Mouse (Mus musculus): ENCODE data around the gene Prph. TPM values are rescaled to one million over a fixed set of nuclear protein-coding genes. Genes with fewer than 3 reads are reported as not detected.

The Prph gene
- polyA plus RNA-seq, 1 experiment from 2014 or later, result 0.82 TPM

DNA sequence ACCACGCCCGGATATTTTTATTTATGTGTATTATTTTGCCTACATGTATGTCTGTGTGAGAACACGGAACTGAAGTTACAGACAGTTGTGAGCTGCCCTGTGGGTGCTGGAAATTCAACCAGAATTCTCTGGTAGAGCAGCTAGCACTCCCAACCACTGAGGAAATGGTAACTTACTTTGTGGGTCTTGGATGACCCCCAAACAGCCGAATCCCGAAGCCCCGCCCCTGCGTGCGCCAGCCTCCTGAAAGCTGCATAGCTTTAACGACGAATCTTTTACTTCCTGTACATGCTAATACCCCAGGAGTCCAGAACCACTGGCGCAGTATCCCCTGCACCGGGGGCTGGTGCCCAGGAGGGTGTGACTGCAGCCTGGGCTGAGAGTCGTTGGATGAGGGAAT, 29.6 kb upstream of the Prph start:
- H3K9me3 ChIP-seq (replicated peaks; ENCODE audit: low read length), result no peaks in the 10 kb centered on the region
- H3K4me3 ChIP-seq (replicated peaks; ENCODE audit: low read depth, low read length), result no peak overlapping the region
- WGBS, result 67% methylated on average over 13 of the region's 13 CpGs
- peaks cover 5% of the 10 kb centered on the region; the same call in 1 of the 2 replicates for H3K4me1 ChIP-seq (replicated peaks; ENCODE audit: insufficient read depth, low read length)
- H3K4me2 ChIP-seq (ENCODE audit: low read length), result no peak overlapping the region
- ATAC-seq (replicated peaks; ENCODE audit: low FRiP score, low read depth) (no peak), DNase-seq (ENCODE audit: low spot score) (no peak)
- no peak for TF ChIP-seq CTCF (IDR thresholded peaks at IDR 0.05; ENCODE audit: low read depth)
- no peaks in the 10 kb centered on the region for H3K36me3 ChIP-seq (ENCODE audit: insufficient read depth, low read length)
- no peaks in the 10 kb centered on the region for H3K27me3 ChIP-seq (ENCODE audit: insufficient read depth, low read length)
- H3K9ac ChIP-seq (ENCODE audit: low read depth, low read length), result no peak overlapping the region
- H3K27ac ChIP-seq, result no peak overlapping the region

DNA sequence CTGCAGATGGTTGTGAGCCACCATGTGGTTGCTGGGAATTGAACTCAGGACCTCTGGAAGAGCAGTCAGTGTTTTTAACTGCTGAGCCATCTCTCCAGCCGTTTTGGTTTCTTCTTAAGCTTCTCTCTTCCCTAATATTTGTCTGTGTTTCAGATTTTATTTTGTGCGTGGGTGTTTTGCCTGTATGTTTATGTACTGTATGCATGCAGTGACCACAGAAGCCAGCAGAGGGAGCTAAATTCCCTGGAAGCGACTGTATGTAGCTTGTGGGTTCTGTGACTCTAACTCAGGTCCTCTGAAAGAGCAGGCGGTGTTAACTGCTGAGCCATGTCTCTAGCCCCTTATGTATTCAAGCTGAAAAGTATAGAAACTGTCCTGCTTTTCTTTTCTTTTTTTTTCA, 28.7 kb upstream of the Prph start:
- Histone ChIP-seq H3K4me3 (replicated peaks; ENCODE audit: low read depth, low read length) (no peak overlapping the region), H3K9me3 (replicated peaks; ENCODE audit: low read length) (no peaks in the 10 kb centered on the region), H3K9ac (ENCODE audit: low read depth, low read length) (no peak overlapping the region), H3K4me2 (ENCODE audit: low read length) (no peak overlapping the region), H3K27me3 (ENCODE audit: insufficient read depth, low read length) (no peaks in the 10 kb centered on the region), H3K27ac (no peak overlapping the region), H3K36me3 (ENCODE audit: insufficient read depth, low read length) (no peaks in the 10 kb centered on the region), H3K4me1 (replicated peaks; ENCODE audit: insufficient read depth, low read length) (peaks cover 5% of the 10 kb centered on the region; the same call in 1 of the 2 replicates)
- no peak for ATAC-seq (replicated peaks; ENCODE audit: low FRiP score, low read depth)
- TF ChIP-seq CTCF (IDR thresholded peaks at IDR 0.05; ENCODE audit: low read depth), result peak; percentile 72
- no peak for DNase-seq (ENCODE audit: low spot score)
- WGBS, result 60% methylated on average over 4 of the region's 4 CpGs

DNA sequence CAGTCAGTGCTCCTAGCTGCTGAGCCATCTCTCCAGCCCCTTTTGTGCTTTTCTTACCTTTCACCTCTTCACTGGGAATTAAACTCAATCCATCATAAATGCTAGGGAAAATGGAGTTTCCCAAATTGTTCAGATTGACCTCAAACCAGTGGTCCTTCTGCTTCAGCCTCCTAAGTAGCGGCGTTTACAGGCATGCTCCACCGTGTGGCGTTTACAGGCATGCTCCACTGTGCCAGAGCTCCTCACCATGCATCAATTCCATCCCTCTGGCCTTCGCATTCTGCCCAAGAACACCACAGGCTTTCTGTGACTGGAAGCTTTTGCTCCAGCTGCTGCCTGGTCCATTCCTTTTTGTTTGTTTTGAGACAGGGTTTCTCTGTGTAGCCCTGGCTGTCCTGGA, 27.9 kb upstream of the Prph start:
- no peak for DNase-seq (ENCODE audit: low spot score)
- no peak for ATAC-seq (replicated peaks; ENCODE audit: low FRiP score, low read depth)
- H3K9ac ChIP-seq (ENCODE audit: low read depth, low read length), result no peak overlapping the region
- WGBS, result 68% methylated on average over 5 of the region's 5 CpGs
- no peaks in the 10 kb centered on the region for H3K27me3 ChIP-seq (ENCODE audit: insufficient read depth, low read length)
- H3K9me3 ChIP-seq (replicated peaks; ENCODE audit: low read length), result no peaks in the 10 kb centered on the region
- peaks cover 12% of the 10 kb centered on the region for H3K4me1 ChIP-seq (replicated peaks; ENCODE audit: insufficient read depth, low read length)
- no peaks in the 10 kb centered on the region for H3K36me3 ChIP-seq (ENCODE audit: insufficient read depth, low read length)
- no peak overlapping the region for H3K27ac ChIP-seq
- TF ChIP-seq CTCF (IDR thresholded peaks at IDR 0.05; ENCODE audit: low read depth), result peak; percentile 23; the same call in 1 of the 2 replicates
- no peak overlapping the region for H3K4me3 ChIP-seq (replicated peaks; ENCODE audit: low read depth, low read length)
- no peak overlapping the region for H3K4me2 ChIP-seq (ENCODE audit: low read length)

DNA sequence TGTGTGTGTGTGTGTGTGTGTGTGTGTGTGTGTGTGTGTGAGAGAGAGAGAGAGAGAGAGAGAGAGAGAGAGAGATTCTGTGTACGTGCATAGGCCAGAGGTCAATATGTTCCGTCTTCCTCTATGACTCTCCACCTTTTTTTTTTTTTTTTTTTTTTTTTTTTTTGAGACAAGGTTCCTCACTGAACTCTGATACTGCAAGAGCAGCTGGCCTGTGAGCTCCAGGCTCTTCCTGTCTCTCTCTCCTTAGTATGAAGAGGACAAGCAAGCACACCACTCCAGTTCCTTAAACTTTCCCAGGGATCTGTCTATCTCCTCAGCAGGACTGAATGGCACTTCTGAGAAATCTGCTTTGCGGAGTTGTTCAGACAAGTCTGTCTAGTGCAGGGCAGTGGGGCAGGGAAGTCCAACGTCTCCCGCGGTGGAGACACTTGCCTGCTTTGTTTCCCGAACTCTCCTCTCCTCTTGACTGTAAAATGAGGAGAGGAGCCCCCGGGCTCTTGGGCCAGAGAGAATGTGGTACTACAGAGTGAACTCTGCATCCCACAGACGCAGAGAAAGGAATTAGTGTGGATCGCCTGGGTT, 26.0 kb upstream of the Prph start:
- no peak for TF ChIP-seq CTCF (IDR thresholded peaks at IDR 0.05; ENCODE audit: low read depth)
- Histone ChIP-seq H3K4me1 (replicated peaks; ENCODE audit: insufficient read depth, low read length) (peaks cover 26% of the 10 kb centered on the region), H3K4me3 (replicated peaks; ENCODE audit: low read depth, low read length) (peak overlapping the region; percentile 60), H3K9me3 (replicated peaks; ENCODE audit: low read length) (no peaks in the 10 kb centered on the region), H3K27me3 (ENCODE audit: insufficient read depth, low read length) (no peaks in the 10 kb centered on the region), H3K4me2 (ENCODE audit: low read length) (peak overlapping the region; percentile 73), H3K36me3 (ENCODE audit: insufficient read depth, low read length) (no peaks in the 10 kb centered on the region), H3K9ac (ENCODE audit: low read depth, low read length) (peak overlapping the region; percentile 70), H3K27ac (peak overlapping the region; percentile 92)
- WGBS, result 6% methylated on average over 10 of the region's 10 CpGs
- no peak for ATAC-seq (replicated peaks; ENCODE audit: low FRiP score, low read depth)
- DNase-seq (ENCODE audit: low spot score), result no peak

DNA sequence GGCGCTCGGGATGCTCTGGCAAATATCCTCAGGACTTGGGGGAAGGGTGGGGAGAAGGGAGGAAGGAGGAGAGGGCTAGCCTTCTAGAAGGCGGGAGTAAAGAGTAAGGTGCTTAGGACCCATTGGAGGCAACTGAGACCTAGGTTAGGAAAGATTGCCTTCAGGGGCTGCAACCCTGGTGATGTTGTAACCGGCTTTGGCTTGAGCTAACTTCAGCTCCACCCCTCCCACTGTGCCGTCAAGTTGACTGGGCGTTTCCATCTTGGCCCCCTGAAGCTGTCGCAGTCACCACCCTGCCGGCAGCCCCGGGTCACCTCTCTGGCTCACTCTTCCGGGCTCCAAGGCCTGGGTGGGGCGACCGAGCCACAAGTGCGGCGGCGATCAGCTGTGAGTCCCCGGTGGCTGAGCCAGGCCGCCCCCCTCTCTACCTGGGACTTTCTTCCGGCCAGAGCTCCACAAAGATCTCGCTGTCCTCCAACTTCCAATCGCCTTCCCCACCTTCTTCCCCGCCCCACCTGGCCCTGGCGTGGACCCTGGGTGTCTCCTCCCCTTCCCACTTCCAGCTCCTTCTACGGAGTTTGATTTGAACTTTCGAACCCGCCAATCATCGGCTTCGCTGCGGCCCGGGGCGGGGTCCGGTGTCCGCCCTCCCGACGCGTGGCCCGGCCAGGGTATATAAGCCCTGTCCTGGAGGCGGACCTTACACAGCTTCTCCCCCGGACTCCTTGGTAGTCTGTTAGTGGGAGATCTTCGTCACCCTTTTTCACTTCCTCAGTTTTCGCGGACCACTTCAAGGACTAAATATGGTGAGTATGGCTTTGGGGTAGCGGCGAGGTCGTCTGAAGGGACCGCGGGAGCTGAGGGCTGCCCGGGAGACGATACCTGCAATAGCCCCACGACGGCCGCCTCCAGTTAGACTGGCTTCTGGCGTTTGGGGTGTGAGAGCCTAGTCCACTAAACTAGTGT, 25.1 kb upstream of the Prph start, which contains the start of gene Tuba1c:
Gene Tuba1c (plus strand): TSS at position 273 of the 966 bp plus-strand sequence.
- peak within 1 kb of the TSS; percentile 60 for H3K4me3 ChIP-seq (replicated peaks; ENCODE audit: low read depth, low read length)
- no peaks in the 10 kb centered on the region for H3K9me3 ChIP-seq (replicated peaks; ENCODE audit: low read length)
- H3K9ac ChIP-seq (ENCODE audit: low read depth, low read length), result peak within 1 kb of the TSS; percentile 70
- 0 out of 2 replicates have a peak, but pooled peaks have one; percentile 10 for TF ChIP-seq CTCF (IDR thresholded peaks at IDR 0.05; ENCODE audit: low read depth)
- under 1% methylated on average over 52 of the region's 52 CpGs for WGBS
- H3K27me3 ChIP-seq (ENCODE audit: insufficient read depth, low read length), result no peaks in the 10 kb centered on the region
- DNase-seq (ENCODE audit: low spot score), result peak; percentile 97
- peaks cover 26% of the 10 kb centered on the region for H3K4me1 ChIP-seq (replicated peaks; ENCODE audit: insufficient read depth, low read length)
- ATAC-seq (replicated peaks; ENCODE audit: low FRiP score, low read depth), result peak; percentile 91
- H3K27ac ChIP-seq, result peak within 1 kb of the TSS; percentile 92
- H3K4me2 ChIP-seq (ENCODE audit: low read length), result peak within 1 kb of the TSS; percentile 73
- peaks cover 5% of the 10 kb centered on the region; the same call in 1 of the 2 replicates for H3K36me3 ChIP-seq (ENCODE audit: insufficient read depth, low read length)

Measured in kidney, postnatal 0 days (tissue).